24 mouse cellular contexts compared by ENCODE assay signal in the genomic region with DNA sequence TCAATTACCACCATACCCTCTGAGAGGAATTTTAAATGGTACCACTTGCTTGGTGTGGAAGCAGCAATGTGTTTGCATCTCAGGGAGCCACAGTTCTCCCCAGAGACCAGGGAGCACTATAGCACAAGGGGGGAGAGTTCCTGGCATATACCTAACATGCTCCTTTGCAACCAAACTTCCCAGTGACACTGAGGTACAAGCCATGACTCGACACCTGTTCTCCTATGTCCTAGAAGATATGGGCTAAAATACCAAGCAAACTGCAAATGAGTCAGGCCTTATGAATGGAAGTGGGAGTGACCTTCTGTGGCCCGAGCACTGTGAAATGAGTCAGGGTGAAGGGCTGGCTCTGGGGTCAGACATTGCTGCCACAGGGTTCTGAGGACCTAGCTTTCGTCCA.
DNase-seq lines count a peak whose midpoint lies in the region; TF ChIP-seq lines count a peak whose summit lies in the region.
"Had no signal": no experiment of that assay in that cellular context is flagged by ENCODE, and none has a peak within 500 bp of the region (broad histone marks: within the 10 kb centered on the region; RNA-seq: fewer than 3 reads in every experiment).

No protein-coding gene starts in this region.

- H3K4me3 ChIP-seq in lung, adult 2 months (replicated peaks; ENCODE audit: extremely low read depth, low read depth, low read length) = no peak overlapping the region
- H3K4me3 ChIP-seq: embryonic facial prominence, embryonic 12.5 days; embryonic facial prominence, embryonic 15.5 days; erythroblast, embryonic 14.5 days; forebrain, embryonic 10.5 days; forebrain, embryonic 13.5 days; gastrocnemius, adult 2 months; heart, embryonic 13.5 days had no signal

- H3K4me1 ChIP-seq in lung, adult 2 months (ENCODE audit: control insufficient read depth, insufficient read depth, low read length) = no peaks in the 10 kb centered on the region
- H3K4me1 ChIP-seq: embryonic facial prominence, embryonic 15.5 days had no signal

- peak; percentile 77 for DNase-seq in 3T3-L1 (ENCODE audit: low read depth, low spot score)
- peak; percentile 14 for DNase-seq in Muller cell, postnatal 12 days (ENCODE audit: inconsistent ontology term)
- peak; percentile 48 for DNase-seq in fibroblast of lung, adult 2 months (ENCODE audit: low read depth)
- DNase-seq in right cerebral cortex, postnatal 10 days (ENCODE audit: low spot score in 2 of 2) = no peak
- no peak for DNase-seq in c-Kit-positive CD71-positive TER-119-positive erythroid progenitor cells, embryonic 14.5 days (ENCODE audit: low spot score)
- DNase-seq in lung, adult 2 months = no peak
- DNase-seq: adrenal gland, postnatal 14 days; B cell, adult 2 months; cerebellum, adult 2 months; cerebellum, adult 9-11 months; cerebellum, postnatal 25 days; forebrain, postnatal 0 days; gastrocnemius, adult 2 months; gastrocnemius, postnatal 14 days; heart, adult 18-20 months; heart, postnatal 14 days; heart, postnatal 4 days; kidney, adult 18-20 months had no signal

- WGBS in lung, adult 2 months = 81% methylated on average over 3 of the region's 3 CpGs

- no peak for TF ChIP-seq CTCF in lung, adult 2 months (IDR thresholded peaks at IDR 0.05; ENCODE audit: insufficient read depth, low read length)

- TF ChIP-seq POLR2A in lung, adult 2 months (IDR thresholded peaks at IDR 0.05; ENCODE audit: borderline replicate concordance, extremely low read depth, low read depth, low read length) = no peak

Comparison
In these comparisons a context has a peak if more than half of its experiments do, and no peak if none do; other contexts are left out.
1. DNase-seq: peak in 3T3-L1 (single experiment), Muller cell, postnatal 12 days (single experiment) and fibroblast of lung, adult 2 months (single experiment); none in right cerebral cortex, postnatal 10 days (0 of 2), c-Kit-positive CD71-positive TER-119-positive erythroid progenitor cells, embryonic 14.5 days (single experiment) and lung, adult 2 months (single experiment).